ENCODE assay signal across 26 mouse cellular contexts in genomic region chr5:126706701-126707100, GRCm38 (mm10).
"Had no signal": no experiment of that assay in that cellular context is flagged by ENCODE, and none has a peak within 500 bp of the region (broad histone marks: within the 10 kb centered on the region; RNA-seq: fewer than 3 reads in every experiment).

No protein-coding gene starts in this region.

- DNase-seq: cerebellum, adult 18-20 months; cerebellum, adult 2 months; cerebellum, adult 8-10 months; cerebellum, adult 9-10 months; cerebellum, adult 9-11 months; cerebellum, postnatal 10 days; cerebellum, postnatal 14 days; cerebellum, postnatal 25 days; cerebellum, postnatal 36 days; embryo, embryonic 11 days; forebrain, postnatal 0 days; gastrocnemius, adult 2 months; gastrocnemius, postnatal 10 days; gastrocnemius, postnatal 14 days; gastrocnemius, postnatal 25 days; gastrocnemius, postnatal 36 days; heart, adult 18-20 months had no signal

- H3K27ac ChIP-seq: embryonic facial prominence, embryonic 10.5 days; embryonic facial prominence, embryonic 12.5 days; embryonic facial prominence, embryonic 13.5 days; embryonic facial prominence, embryonic 15.5 days; forebrain, embryonic 10.5 days; forebrain, embryonic 12.5 days; forebrain, embryonic 13.5 days; forebrain, embryonic 15.5 days; gastrocnemius, adult 2 months had no signal

- H3K27me3 ChIP-seq: embryonic facial prominence, embryonic 12.5 days; embryonic facial prominence, embryonic 13.5 days; embryonic facial prominence, embryonic 15.5 days; forebrain, embryonic 12.5 days; forebrain, embryonic 15.5 days had no signal

- H3K36me3 ChIP-seq: embryonic facial prominence, embryonic 10.5 days; embryonic facial prominence, embryonic 12.5 days; embryonic facial prominence, embryonic 13.5 days; embryonic facial prominence, embryonic 15.5 days; forebrain, embryonic 10.5 days; forebrain, embryonic 12.5 days; forebrain, embryonic 15.5 days had no signal

- H3K4me3 ChIP-seq: embryonic facial prominence, embryonic 10.5 days; embryonic facial prominence, embryonic 12.5 days; embryonic facial prominence, embryonic 13.5 days; embryonic facial prominence, embryonic 15.5 days; erythroblast, embryonic 14.5 days; forebrain, embryonic 10.5 days; forebrain, embryonic 12.5 days; forebrain, embryonic 13.5 days; forebrain, embryonic 15.5 days; gastrocnemius, adult 2 months had no signal

- H3K4me1 ChIP-seq: embryonic facial prominence, embryonic 10.5 days; embryonic facial prominence, embryonic 12.5 days; embryonic facial prominence, embryonic 13.5 days; embryonic facial prominence, embryonic 15.5 days; forebrain, embryonic 10.5 days; forebrain, embryonic 12.5 days had no signal
